Mouse (Mus musculus) C2C12 (cell line): ENCODE results near the gene Mapt.

Experiments
- CEBPB ChIP-seq: IDR thresholded peaks from one replicate; pipeline ENCODE4 v1.6.1; 2011; ENCODE audit warnings: low read depth, mild to moderate bottlenecking, control low read depth, moderate library complexity
- CTCF ChIP-seq: IDR thresholded peaks from one replicate; pipeline ENCODE4 v1.5.1; 2011; ENCODE audit not compliant: control insufficient read depth, insufficient read depth, insufficient read length
- MAX ChIP-seq: IDR thresholded peaks from one replicate; pipeline ENCODE4 v1.6.1; 2011; ENCODE audit warnings: mild to moderate bottlenecking, control low read depth
- MYOD1 ChIP-seq: IDR thresholded peaks from one replicate; pipeline ENCODE4 v1.6.1; 2011; ENCODE audit warnings: low read depth; ENCODE audit not compliant: control insufficient read depth, insufficient read length
- MYOG ChIP-seq: IDR thresholded peaks from one replicate; pipeline ENCODE4 v1.6.1; 2011; ENCODE audit not compliant: control insufficient read depth, insufficient read length; ENCODE audit errors: extremely low read depth
- USF1 ChIP-seq: IDR thresholded peaks from one replicate; pipeline ENCODE4 v1.6.1; 2011; ENCODE audit warnings: low read depth, mild to moderate bottlenecking, control low read depth, moderate library complexity

GRCm38 (mm10) chr11:104251121-104251520, 19.9 kb downstream of the Mapt start:
- TF ChIP-seq CTCF (no peak), MAX (no peak), CEBPB (no peak), USF1 (no peak), MYOG (no peak), MYOD1 (no peak)
